Mouse (Mus musculus): Measurements from ENCODE around the gene Camkk1. TPM values are rescaled to one million over a fixed set of nuclear protein-coding genes. Genes with fewer than 3 reads are reported as not detected.

Camkk1 gene
- 1.6 and 1.8 TPM in 2 replicates for total RNA-seq (2017)

GRCm38 (mm10) chr11:73018471-73019146, at the start of gene Camkk1:
Camkk1 (plus strand) TSS chr11:73019008.
- peak; percentile 96 for ATAC-seq (replicated peaks; ENCODE audit: low read depth, poor library complexity, severe bottlenecking)

GRCm38 (mm10) chr11:72974995-72975503, 43.8 kb upstream of the Camkk1 start:
- ATAC-seq (replicated peaks; ENCODE audit: low read depth, poor library complexity, severe bottlenecking) = no peak

- no peak for ATAC-seq (replicated peaks; ENCODE audit: low read depth, poor library complexity, severe bottlenecking)
Measured at GRCm38 (mm10) chr11:72982516-72982915, 36.3 kb upstream of the Camkk1 start.

- no peak for ATAC-seq (replicated peaks; ENCODE audit: low read depth, poor library complexity, severe bottlenecking)
Measured at GRCm38 (mm10) chr11:72983283-72983682, 35.5 kb upstream of the Camkk1 start.

- ATAC-seq (replicated peaks; ENCODE audit: low read depth, poor library complexity, severe bottlenecking) = no peak
Measured at GRCm38 (mm10) chr11:72986745-72987144, 32.1 kb upstream of the Camkk1 start.

GRCm38 (mm10) chr11:72987234-72987633, 31.6 kb upstream of the Camkk1 start:
- ATAC-seq (replicated peaks; ENCODE audit: low read depth, poor library complexity, severe bottlenecking) = no peak

GRCm38 (mm10) chr11:72987807-72988206, 31.0 kb upstream of the Camkk1 start:
- no peak for ATAC-seq (replicated peaks; ENCODE audit: low read depth, poor library complexity, severe bottlenecking)

GRCm38 (mm10) chr11:72989044-72989443, 29.8 kb upstream of the Camkk1 start:
- ATAC-seq (replicated peaks; ENCODE audit: low read depth, poor library complexity, severe bottlenecking) = no peak

- ATAC-seq (replicated peaks; ENCODE audit: low read depth, poor library complexity, severe bottlenecking) = no peak
Measured at GRCm38 (mm10) chr11:72990688-72991087, 28.1 kb upstream of the Camkk1 start.

DNA sequence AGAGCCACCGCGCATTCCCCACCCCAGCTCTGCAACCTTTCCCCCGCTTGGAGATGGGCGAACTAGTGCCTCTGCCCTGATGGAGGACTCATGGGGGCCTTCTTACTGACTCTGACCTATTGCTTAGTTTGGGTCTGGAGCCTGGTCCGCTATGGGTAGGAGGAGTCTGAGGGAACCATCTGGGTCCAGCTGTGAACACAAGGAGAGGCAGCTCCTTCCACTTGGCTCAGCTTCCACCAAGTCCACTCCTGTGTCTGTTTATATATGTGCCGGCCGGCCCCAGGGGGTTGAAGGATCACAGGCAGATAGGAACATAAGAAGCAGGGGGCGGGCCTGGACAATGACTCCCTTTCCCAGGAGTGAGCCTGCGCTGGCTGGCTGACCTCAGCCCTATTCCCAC, 26.8 kb upstream of the Camkk1 start:
- ATAC-seq (replicated peaks; ENCODE audit: low read depth, poor library complexity, severe bottlenecking) = no peak

DNA sequence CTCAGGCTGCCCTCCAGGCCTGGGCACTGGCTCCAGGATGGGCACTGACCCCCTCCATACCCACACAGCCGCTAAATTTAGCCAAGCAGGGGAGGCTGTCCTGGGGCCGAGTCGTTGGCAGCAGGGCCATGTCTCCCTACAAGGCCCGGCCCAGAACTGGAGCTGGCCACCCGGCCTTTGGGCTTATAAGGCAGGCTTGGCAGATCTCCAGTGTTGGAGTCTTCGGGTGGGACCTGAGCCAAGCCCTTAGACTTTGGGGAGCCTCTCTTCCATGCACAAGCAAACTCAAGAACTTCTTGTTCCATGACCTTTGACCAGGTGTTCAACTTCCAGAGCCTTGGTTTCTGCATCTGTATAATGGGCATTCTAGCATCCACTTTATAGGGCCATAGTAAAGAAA, 22.5 kb upstream of the Camkk1 start:
- ATAC-seq (replicated peaks; ENCODE audit: low read depth, poor library complexity, severe bottlenecking) = no peak

- ATAC-seq (replicated peaks; ENCODE audit: low read depth, poor library complexity, severe bottlenecking) = no peak
Measured at GRCm38 (mm10) chr11:72996781-72997180, 22.0 kb upstream of the Camkk1 start.

DNA sequence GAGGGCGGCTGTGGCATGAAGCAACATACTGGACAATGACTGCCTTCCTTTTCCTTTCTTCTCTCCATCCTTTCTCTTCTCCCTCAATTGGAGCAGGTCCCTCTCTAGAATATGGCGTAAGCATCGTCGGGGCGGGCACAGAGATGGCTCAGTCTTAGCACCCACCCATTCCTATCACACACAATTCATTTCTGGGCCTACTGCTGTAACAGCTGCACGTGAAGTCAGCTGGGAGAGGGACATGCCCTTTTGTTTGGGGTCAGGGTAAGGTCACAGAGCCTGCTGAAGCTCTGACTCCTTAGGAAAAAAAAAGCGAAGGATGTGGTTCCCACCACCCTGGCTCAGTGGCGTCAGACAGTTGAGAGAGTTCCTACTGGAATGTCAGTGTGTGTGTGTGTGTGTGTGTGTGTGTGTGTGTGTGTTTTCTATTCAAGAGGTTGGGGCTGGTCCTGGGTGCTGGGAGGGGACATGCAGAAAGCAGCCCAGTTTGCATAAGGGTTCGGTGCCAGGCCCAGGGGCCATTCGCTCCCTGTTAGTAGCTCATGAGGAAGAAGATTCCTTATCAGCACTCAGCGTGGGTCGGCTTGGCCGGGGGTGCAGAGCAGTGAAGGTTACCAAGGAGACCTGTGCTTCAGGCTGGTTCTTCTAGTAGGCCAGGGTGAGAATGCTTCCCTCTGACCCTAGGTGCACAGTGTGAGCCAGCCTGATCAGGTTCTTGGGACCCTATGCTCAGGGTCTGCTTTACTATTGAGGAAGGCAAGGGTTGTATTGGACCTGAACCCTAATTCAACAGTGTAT, 21.1 kb upstream of the Camkk1 start:
- peak; percentile 26 for ATAC-seq (replicated peaks; ENCODE audit: low read depth, poor library complexity, severe bottlenecking)

DNA sequence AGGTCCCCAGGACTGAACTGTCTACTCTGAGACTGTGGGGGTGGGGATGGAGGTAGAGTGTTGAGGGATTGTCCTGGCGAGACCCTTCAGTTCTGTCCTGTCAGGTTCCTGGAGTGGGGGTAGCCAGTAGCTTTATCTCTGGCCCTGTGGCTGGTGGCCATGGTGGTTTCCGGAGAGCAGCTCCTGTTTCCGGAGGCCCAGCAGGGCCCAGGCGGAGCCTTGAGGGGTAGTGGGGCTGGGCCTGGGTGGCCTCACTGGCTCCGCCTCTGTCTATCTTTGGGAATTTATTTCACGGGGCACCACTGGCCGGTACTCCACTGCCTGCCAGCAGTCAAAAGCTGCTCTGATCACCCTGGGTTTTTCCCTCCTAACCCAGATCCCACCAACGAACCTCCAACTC, 20.0 kb upstream of the Camkk1 start, which contains the start of gene P2rx1:
Gene P2rx1, plus strand, starts transcription at position 333 of the 400 bp plus-strand sequence.
- ATAC-seq (replicated peaks; ENCODE audit: low read depth, poor library complexity, severe bottlenecking) = peak; percentile 90

DNA sequence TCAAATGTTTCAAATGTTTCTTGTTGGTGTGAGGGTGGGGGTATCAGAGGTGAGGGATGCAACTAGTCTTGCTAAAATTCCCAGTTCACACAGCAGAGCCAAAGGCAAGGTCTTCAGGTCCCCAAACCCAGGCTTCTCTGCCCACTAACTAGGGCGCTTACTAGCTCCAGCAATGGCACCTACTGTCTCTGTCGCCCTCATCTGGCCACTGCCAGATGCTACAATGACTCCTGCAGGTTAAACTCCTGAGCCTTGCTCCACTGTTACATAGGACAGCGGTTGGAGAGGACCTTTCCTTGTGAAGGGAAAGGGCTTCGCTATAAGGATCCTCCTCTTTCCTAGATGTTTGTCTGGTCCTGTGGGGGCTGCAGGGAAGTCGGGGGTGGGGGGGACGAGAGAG, 17.8 kb upstream of the Camkk1 start:
- ATAC-seq (replicated peaks; ENCODE audit: low read depth, poor library complexity, severe bottlenecking) = peak; percentile 58

DNA sequence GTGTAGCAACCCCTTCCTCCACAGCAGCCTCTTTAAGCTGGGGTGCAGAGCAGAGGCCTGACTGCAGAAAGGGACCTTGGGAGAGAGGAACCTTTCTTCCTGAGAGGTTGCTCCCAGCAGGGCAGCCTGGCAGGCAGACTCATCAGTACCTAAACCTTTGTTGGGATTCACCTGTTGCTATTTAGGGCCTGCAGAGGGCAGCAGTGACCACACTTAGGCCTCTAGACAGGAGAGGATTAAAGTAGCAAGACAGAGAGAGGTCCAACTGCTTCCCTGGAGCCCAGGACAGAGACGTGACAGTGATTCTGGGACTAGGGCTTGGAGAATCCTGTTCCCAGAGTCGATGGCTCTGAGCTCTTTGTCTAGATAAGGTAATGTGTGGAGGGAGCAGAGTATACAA, 12.4 kb upstream of the Camkk1 start:
- peak; percentile 89 for ATAC-seq (replicated peaks; ENCODE audit: low read depth, poor library complexity, severe bottlenecking)

- ATAC-seq (replicated peaks; ENCODE audit: low read depth, poor library complexity, severe bottlenecking) = no peak
Measured at GRCm38 (mm10) chr11:73007113-73007512, 11.7 kb upstream of the Camkk1 start.

DNA sequence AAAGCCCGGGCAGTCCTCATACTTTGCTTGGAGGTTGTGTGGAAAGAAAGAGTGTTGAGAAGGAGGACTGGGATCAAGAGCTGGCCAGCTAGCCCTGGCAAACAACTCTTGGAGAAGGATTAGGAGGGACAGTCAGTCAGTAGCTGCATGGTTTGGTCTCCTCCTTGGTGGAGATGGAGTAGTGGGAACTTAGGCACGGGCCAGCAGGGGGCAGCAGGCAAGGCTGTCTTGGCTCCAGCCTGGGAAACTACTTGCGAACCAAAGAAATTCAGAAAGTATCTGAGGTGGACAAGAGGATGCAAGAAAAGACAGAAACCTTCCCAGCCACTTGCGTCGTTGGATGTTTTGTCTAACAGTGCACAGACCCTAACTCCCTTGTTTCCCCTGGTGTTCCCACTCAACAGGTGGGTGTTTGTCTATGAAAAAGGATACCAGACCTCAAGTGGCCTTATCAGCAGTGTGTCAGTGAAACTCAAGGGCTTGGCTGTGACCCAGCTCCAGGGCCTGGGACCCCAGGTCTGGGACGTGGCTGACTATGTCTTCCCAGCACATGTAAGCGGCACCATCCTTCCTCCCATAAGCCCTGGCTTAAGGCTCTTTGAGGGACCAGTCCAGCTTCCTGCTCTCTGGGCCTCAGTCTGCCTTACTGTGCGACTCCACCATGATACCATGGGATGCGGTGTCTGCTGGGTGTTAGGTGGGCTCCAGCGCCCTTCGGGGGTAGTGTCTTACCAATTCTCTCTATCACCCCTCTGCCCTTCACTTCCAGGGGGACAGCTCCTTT, 10.9 kb upstream of the Camkk1 start:
- ATAC-seq (replicated peaks; ENCODE audit: low read depth, poor library complexity, severe bottlenecking) = peak; percentile 54

DNA sequence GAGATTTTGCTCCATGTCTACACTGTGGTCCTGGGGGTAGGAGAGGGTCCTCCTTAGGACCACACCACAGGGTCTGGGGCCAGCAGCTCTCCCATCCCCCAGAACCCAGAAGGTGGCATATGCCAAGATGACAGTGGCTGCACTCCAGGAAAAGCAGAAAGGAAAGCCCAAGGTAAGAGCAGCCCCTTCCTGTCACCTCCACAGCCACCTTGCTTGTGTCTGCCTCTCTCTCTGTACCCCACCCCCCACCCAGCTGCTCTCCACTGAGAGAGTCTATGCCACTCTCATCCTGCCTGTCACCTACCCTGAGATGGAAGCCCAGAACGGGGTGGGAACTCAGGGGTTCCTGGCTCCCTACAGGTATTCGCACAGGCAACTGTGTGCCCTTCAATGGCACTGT, 10.0 kb upstream of the Camkk1 start:
- ATAC-seq (replicated peaks; ENCODE audit: low read depth, poor library complexity, severe bottlenecking) = no peak

DNA sequence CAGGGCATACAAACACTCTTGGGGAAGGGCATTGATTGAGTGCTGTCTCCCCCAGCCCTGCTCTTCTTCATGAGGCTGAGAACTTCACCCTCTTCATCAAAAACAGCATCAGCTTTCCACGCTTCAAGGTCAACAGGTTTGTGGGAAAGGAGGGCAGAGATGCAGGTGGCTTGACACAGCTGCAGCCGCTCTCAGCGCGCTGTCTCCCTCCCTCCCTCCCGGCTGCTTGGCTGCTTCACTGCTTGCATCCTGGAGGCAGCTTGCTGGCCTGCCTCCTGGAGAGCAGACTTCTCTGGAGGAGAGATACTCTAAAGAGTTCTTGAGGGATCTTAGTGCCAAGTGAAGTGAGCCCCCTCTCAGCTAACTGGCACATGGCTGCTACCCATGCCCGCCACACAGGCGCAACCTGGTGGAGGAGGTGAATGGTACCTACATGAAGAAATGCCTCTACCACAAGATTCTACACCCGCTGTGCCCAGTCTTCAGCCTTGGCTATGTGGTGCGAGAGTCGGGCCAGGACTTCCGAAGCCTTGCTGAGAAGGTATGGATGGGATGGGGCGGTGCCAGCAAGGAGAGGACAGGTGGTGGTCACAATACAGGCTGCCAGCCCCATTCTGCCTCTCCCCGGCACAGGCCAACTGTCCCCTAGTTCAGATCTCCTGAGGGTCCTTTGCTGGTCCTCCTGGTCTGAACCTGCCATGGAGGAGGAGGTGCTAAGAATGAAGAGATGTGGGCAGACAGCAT, 9.1 kb upstream of the Camkk1 start:
- no peak for ATAC-seq (replicated peaks; ENCODE audit: low read depth, poor library complexity, severe bottlenecking)
